19 mouse cellular contexts compared by ENCODE assay signal in the genomic region with DNA sequence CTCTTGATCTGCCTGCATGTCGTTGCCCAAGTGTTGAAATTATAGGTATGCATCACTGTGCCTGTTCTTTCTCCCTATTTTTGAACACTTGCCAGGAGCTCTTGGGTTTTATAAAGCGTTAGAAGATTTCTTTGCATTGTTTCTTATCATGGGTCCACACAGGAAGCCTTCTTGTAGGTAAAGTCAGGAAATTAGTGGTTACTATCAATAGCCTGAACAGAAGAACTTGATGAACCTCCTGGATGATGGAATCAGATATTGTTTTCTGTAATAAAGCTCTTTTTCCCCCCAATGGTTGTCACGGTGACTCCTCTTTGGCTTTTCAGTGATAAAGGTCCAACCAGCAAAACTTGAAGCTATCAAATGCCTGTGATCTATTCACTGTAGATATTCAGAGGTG.
DNase-seq lines count a peak whose midpoint lies in the region; ATAC-seq and TF ChIP-seq lines count a peak whose summit lies in the region.
"Had no signal": no experiment of that assay in that cellular context is flagged by ENCODE, and none has a peak within 500 bp of the region (broad histone marks: within the 10 kb centered on the region; RNA-seq: fewer than 3 reads in every experiment).

No protein-coding gene starts in this region.

- no peaks in the 10 kb centered on the region for H3K36me3 ChIP-seq in midbrain, embryonic 11.5 days (ENCODE audit: control insufficient read depth, insufficient read depth, low read length)
- no peaks in the 10 kb centered on the region for H3K36me3 ChIP-seq in midbrain, embryonic 16.5 days (ENCODE audit: control insufficient read depth, insufficient read depth, low read length)
- peaks cover 0 to 2% of the 10 kb centered on the region in 2 experiments; a peak in 1 of 4 replicates for H3K36me3 ChIP-seq in MEL (ENCODE audit: control insufficient read depth in 1 of 2, insufficient read depth in 2 of 2, low read length in 2 of 2)
- H3K36me3 ChIP-seq: G1E had no signal

- H3K9ac ChIP-seq in midbrain, embryonic 11.5 days (ENCODE audit: low read length): no peak overlapping the region
- no peak overlapping the region for H3K9ac ChIP-seq in midbrain, embryonic 16.5 days (ENCODE audit: low read depth, low read length)
- H3K9ac ChIP-seq in MEL (ENCODE audit: control insufficient read depth, low read depth, low read length, poor library complexity, severe bottlenecking): no peak overlapping the region

- no peak overlapping the region for H3K4me3 ChIP-seq in midbrain, embryonic 11.5 days (ENCODE audit: low read depth, low read length)
- no peak overlapping the region for H3K4me3 ChIP-seq in midbrain, embryonic 16.5 days (ENCODE audit: low read depth, low read length)
- no peak overlapping the region for H3K4me3 ChIP-seq in MEL (ENCODE audit: control insufficient read depth in 1 of 2, insufficient read depth in 1 of 2, low read depth in 2 of 2, low read length in 2 of 2)

- peak in 1 of 2 experiments; percentile 51; a peak in 1 of 4 replicates for TF ChIP-seq EP300 in MEL (IDR thresholded peaks at IDR 0.05; ENCODE audit: low read depth in 1 of 2, low read length in 2 of 2)

- no peaks in the 10 kb centered on the region for H3K79me2 ChIP-seq in MEL (ENCODE audit: control insufficient read depth, insufficient read depth, low read length, poor library complexity)

- TF ChIP-seq POLR2A in MEL (IDR thresholded peaks at IDR 0.05; ENCODE audit: control insufficient read depth in 1 of 2, insufficient read depth in 1 of 2, low read depth in 1 of 2, low read length in 2 of 2, poor library complexity in 1 of 2): no peak

- H3K27ac ChIP-seq in midbrain, embryonic 11.5 days (ENCODE audit: low read depth, low read length): no peak overlapping the region
- H3K27ac ChIP-seq in midbrain, embryonic 16.5 days (ENCODE audit: low read length): no peak overlapping the region
- H3K27ac ChIP-seq in MEL (ENCODE audit: control insufficient read depth, low read depth, low read length): no peak overlapping the region

- TF ChIP-seq CTCF in MEL (IDR thresholded peaks at IDR 0.05 in 2 of 3, conservative IDR thresholded peaks at IDR 0.05 in 1 of 3; ENCODE audit: control insufficient read depth in 1 of 3, insufficient read depth in 1 of 3, low read depth in 2 of 3, low read length in 3 of 3, poor library complexity in 1 of 3, severe bottlenecking in 1 of 3): no peak

- no peak overlapping the region for H3K4me2 ChIP-seq in midbrain, embryonic 11.5 days
- no peak overlapping the region for H3K4me2 ChIP-seq in midbrain, embryonic 16.5 days (ENCODE audit: low read length)

- H3K9me3 ChIP-seq in midbrain, embryonic 11.5 days (ENCODE audit: control insufficient read depth, low read length): no peaks in the 10 kb centered on the region
- no peaks in the 10 kb centered on the region for H3K9me3 ChIP-seq in midbrain, embryonic 16.5 days (replicated peaks; ENCODE audit: control insufficient read depth, low read length, poor library complexity, severe bottlenecking)
- no peaks in the 10 kb centered on the region for H3K9me3 ChIP-seq in MEL (replicated peaks; ENCODE audit: insufficient read depth, low read length)
- H3K9me3 ChIP-seq: G1E had no signal

- no peak for ATAC-seq in midbrain, embryonic 11.5 days (ENCODE audit: low FRiP score)
- no peak for ATAC-seq in midbrain, embryonic 16.5 days
- ATAC-seq: activated CD4-positive, CD25-positive, alpha-beta regulatory T cell, adult 4 months; CD4-positive, CD25-positive, alpha-beta regulatory T cell, adult 4 months; Patski had no signal

- 91% methylated on average over 3 of the region's 3 CpGs for WGBS in midbrain, embryonic 11.5 days
- 82% methylated on average over 3 of the region's 3 CpGs for WGBS in midbrain, embryonic 16.5 days

- peak; percentile 56 for DNase-seq in midbrain, embryonic 11.5 days (ENCODE audit: low spot score, missing footprints)
- peak; percentile 23 for DNase-seq in MEL (ENCODE audit: low read depth, low spot score)
- no peak for DNase-seq in natural killer cell, adult 2 months (ENCODE audit: low spot score in 2 of 2)
- DNase-seq: adrenal gland, adult 2 months; adrenal gland, adult 8-10 months; adrenal gland, postnatal 10 days; adrenal gland, postnatal 14 days; adrenal gland, postnatal 25 days; adrenal gland, postnatal 36 days; B cell, adult 2 months; cerebellum, adult 11 months; cerebellum, adult 11-12 months; cerebellum, adult 2 months had no signal

- H3K4me1 ChIP-seq in midbrain, embryonic 11.5 days (ENCODE audit: control insufficient read depth, insufficient read depth, low read length): no peaks in the 10 kb centered on the region
- no peaks in the 10 kb centered on the region for H3K4me1 ChIP-seq in midbrain, embryonic 16.5 days (ENCODE audit: control insufficient read depth, insufficient read depth, low read length)
- no peaks in the 10 kb centered on the region for H3K4me1 ChIP-seq in MEL (ENCODE audit: control insufficient read depth in 1 of 2, insufficient read depth in 2 of 2, low read length in 2 of 2)

- no peaks in the 10 kb centered on the region for H3K27me3 ChIP-seq in midbrain, embryonic 11.5 days (ENCODE audit: control insufficient read depth, insufficient read depth, low read length)
- no peaks in the 10 kb centered on the region for H3K27me3 ChIP-seq in midbrain, embryonic 16.5 days (ENCODE audit: control insufficient read depth, insufficient read depth, low read depth, low read length)
- H3K27me3 ChIP-seq in MEL (ENCODE audit: control insufficient read depth in 1 of 2, insufficient read depth in 2 of 2, low read length in 2 of 2): peaks cover 0 to 1% of the 10 kb centered on the region in 2 experiments; a peak in 2 of 4 replicates
- H3K27me3 ChIP-seq: CH12.LX had no signal

- TF ChIP-seq RAD21 in MEL (IDR thresholded peaks at IDR 0.05; ENCODE audit: low read depth, low read length): no peak

TF ChIP-seq in MEL, 35 proteins besides CTCF, POLR2A, EP300 and RAD21:
- TF ChIP-seq POLR2AphosphoS2 (IDR thresholded peaks at IDR 0.05; ENCODE audit: low read length) (no peak), MAZ (IDR thresholded peaks at IDR 0.05; ENCODE audit: low read depth, low read length) (no peak), TCF12 (IDR thresholded peaks at IDR 0.05; ENCODE audit: low read depth, low read length) (peak; percentile 45; the same call in 1 of the 2 replicates), GATA1 (IDR thresholded peaks at IDR 0.05; ENCODE audit: low read depth, low read length) (0 out of 2 replicates have a peak, but pooled peaks have one; percentile 26)

Comparison
In these comparisons a context has a peak if more than half of its experiments do, and no peak if none do; other contexts are left out.
1. DNase-seq: peak in midbrain, embryonic 11.5 days (single experiment) and MEL (single experiment); none in natural killer cell, adult 2 months (0 of 2).